Mouse (Mus musculus) CH12.LX (cell line): ENCODE measurements around the gene Ryr3.

Experiments
- CHD1 ChIP-seq: IDR thresholded peaks from 2 replicates; pipeline ENCODE4 v1.6.1; 2012; ENCODE audit warnings: low read depth, low read length, improper control_type of control experiment, inconsistent platforms
- CHD2 ChIP-seq: IDR thresholded peaks from 2 replicates; pipeline ENCODE4 v1.6.1; 2011; ENCODE audit warnings: low read length, improper control_type of control experiment
- KAT2A ChIP-seq: IDR thresholded peaks from 2 replicates; pipeline ENCODE4 v1.6.1; 2012; ENCODE audit warnings: low read length, improper control_type of control experiment, inconsistent platforms; ENCODE audit not compliant: insufficient replicate concordance
- MAX ChIP-seq: IDR thresholded peaks from 2 replicates; pipeline ENCODE4 v1.6.1; 2011; ENCODE audit warnings: low read length, improper control_type of control experiment
- MYC ChIP-seq: IDR thresholded peaks from 2 replicates; pipeline ENCODE4 v1.6.1; 2011; ENCODE audit warnings: low read depth, mild to moderate bottlenecking, improper control_type of control experiment, low read length
- NELFE ChIP-seq: IDR thresholded peaks from 2 replicates; pipeline ENCODE4 v1.6.1; 2011; ENCODE audit warnings: low read depth, low read length, improper control_type of control experiment
- POLR2A ChIP-seq: IDR thresholded peaks from 2 replicates; pipeline ENCODE4 v1.6.1; 2011; ENCODE audit warnings: low read depth, mild to moderate bottlenecking, improper control_type of control experiment, low read length
- TCF12 ChIP-seq: IDR thresholded peaks from 2 replicates; pipeline ENCODE4 v1.6.1; 2014; ENCODE audit warnings: low read depth, mild to moderate bottlenecking, inconsistent platforms, low read length, improper control_type of control experiment

DNA sequence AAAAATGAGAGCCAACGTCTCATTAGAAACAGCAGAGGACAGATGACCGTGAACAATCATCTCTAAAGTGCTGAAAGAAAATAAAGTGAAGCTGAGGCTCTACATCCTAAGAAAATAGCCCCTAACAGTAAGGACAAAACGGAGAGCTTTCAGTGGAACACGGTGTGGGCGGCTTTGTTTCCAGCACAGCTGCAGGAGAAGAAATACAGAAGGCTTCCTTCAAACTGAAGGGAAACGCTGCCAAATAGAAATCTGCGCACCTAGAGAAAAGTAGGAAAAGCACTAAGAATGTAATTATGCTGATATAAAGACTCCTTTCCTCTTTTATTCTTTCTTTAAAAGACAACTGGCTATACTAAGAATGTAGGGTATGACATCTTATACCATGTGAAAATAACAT, 197.0 kb downstream of the Ryr3 start:
- no peak for TF ChIP-seq MYC
- no peak for TF ChIP-seq CHD2
- no peak for TF ChIP-seq KAT2A
- TF ChIP-seq MAX = no peak
- no peak for TF ChIP-seq NELFE
- no peak for TF ChIP-seq POLR2A
- no peak for TF ChIP-seq CHD1
- TF ChIP-seq TCF12 = no peak
